Comparison of ENCODE assay signal across 11 mouse cellular contexts in the genomic region with DNA sequence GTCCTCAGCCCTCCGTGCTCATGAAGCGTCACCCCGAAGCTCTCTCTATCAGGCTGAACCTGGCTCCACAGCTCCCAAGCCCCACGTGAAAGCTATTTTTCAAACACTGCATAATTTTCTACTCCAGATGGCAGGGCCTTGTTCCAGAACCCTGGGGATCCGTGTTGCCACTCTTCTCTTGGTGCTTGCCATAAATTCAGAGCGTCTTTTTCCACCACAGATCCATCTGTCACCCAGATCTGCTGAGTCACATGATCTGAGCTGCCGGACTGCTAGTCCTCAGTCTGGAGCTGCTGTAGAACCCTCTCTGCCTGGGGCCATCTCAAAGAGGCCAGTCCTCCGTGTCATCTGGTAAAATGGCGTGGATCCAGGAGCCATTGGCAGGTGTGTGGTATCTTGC.
DNase-seq lines count a peak whose midpoint lies in the region; ATAC-seq and TF ChIP-seq lines count a peak whose summit lies in the region.
"Had no signal": no experiment of that assay in that cellular context is flagged by ENCODE, and none has a peak within 500 bp of the region (broad histone marks: within the 10 kb centered on the region; RNA-seq: fewer than 3 reads in every experiment).

No protein-coding gene starts in this region.

- no peak for TF ChIP-seq CTCF in forebrain, postnatal 0 days (IDR thresholded peaks at IDR 0.05; ENCODE audit: low read depth)

- H3K36me3 ChIP-seq in forebrain, embryonic 15.5 days: no peaks in the 10 kb centered on the region
- H3K36me3 ChIP-seq in forebrain, embryonic 12.5 days (replicated peaks): no peaks in the 10 kb centered on the region
- no peaks in the 10 kb centered on the region for H3K36me3 ChIP-seq in forebrain, postnatal 0 days (ENCODE audit: insufficient read depth)
- no peaks in the 10 kb centered on the region for H3K36me3 ChIP-seq in heart, embryonic 12.5 days

- WGBS in forebrain, embryonic 15.5 days: 47% methylated on average over 9 of the region's 9 CpGs
- 82% methylated on average over 9 of the region's 9 CpGs for WGBS in forebrain, embryonic 12.5 days
- 41% methylated on average over 9 of the region's 9 CpGs for WGBS in forebrain, postnatal 0 days
- WGBS in heart, embryonic 12.5 days: 79% methylated on average over 9 of the region's 9 CpGs

- peak; percentile 87 for DNase-seq in forebrain, postnatal 0 days
- DNase-seq in layer of hippocampus, postnatal 25 days (ENCODE audit: extremely low spot score in 1 of 2, low spot score in 1 of 2): peak; percentile 48 to 58
- peak; percentile 81 to 88 for DNase-seq in right cerebral cortex, postnatal 10 days (ENCODE audit: low spot score in 2 of 2)
- no peak for DNase-seq in spleen, postnatal 36 days (ENCODE audit: low spot score in 2 of 2)
- no peak for DNase-seq in heart, postnatal 36 days
- DNase-seq: gastrocnemius, postnatal 25 days; kidney, adult 8-10 months; lung, embryonic 14.5 days had no signal

- H3K9me3 ChIP-seq in forebrain, embryonic 15.5 days: no peaks in the 10 kb centered on the region
- no peaks in the 10 kb centered on the region for H3K9me3 ChIP-seq in forebrain, embryonic 12.5 days
- H3K9me3 ChIP-seq in forebrain, postnatal 0 days (ENCODE audit: low read length): no peaks in the 10 kb centered on the region
- no peaks in the 10 kb centered on the region for H3K9me3 ChIP-seq in heart, embryonic 12.5 days (replicated peaks)

- H3K4me3 ChIP-seq in forebrain, embryonic 15.5 days: no peak overlapping the region
- no peak overlapping the region for H3K4me3 ChIP-seq in forebrain, embryonic 12.5 days (replicated peaks)
- no peak overlapping the region for H3K4me3 ChIP-seq in forebrain, postnatal 0 days (ENCODE audit: low read depth, low read length)
- no peak overlapping the region for H3K4me3 ChIP-seq in heart, embryonic 12.5 days

- peaks cover 18% of the 10 kb centered on the region for H3K4me1 ChIP-seq in forebrain, embryonic 15.5 days
- peaks cover 6% of the 10 kb centered on the region for H3K4me1 ChIP-seq in forebrain, embryonic 12.5 days
- no peaks in the 10 kb centered on the region; the same call in 1 of the 2 replicates for H3K4me1 ChIP-seq in forebrain, postnatal 0 days (ENCODE audit: insufficient read depth)
- no peaks in the 10 kb centered on the region for H3K4me1 ChIP-seq in heart, embryonic 12.5 days (replicated peaks)

- H3K27ac ChIP-seq in forebrain, embryonic 15.5 days (replicated peaks): peak overlapping the region; percentile 81
- no peak overlapping the region for H3K27ac ChIP-seq in forebrain, embryonic 12.5 days
- peak overlapping the region; percentile 45 for H3K27ac ChIP-seq in forebrain, postnatal 0 days (ENCODE audit: low read depth, low read length)
- H3K27ac ChIP-seq in heart, embryonic 12.5 days (ENCODE audit: poor library complexity, severe bottlenecking): no peak overlapping the region

- intact Hi-C loops in heart, postnatal 36 days (cut with DNase I): no loop called here

- peak; percentile 76 for ATAC-seq in forebrain, embryonic 15.5 days (replicated peaks)
- no peak for ATAC-seq in forebrain, embryonic 12.5 days (ENCODE audit: low FRiP score)
- peak; percentile 78 for ATAC-seq in forebrain, postnatal 0 days
- ATAC-seq in heart, embryonic 12.5 days (ENCODE audit: insufficient number of reproducible peaks, low FRiP score): no peak

- H3K27me3 ChIP-seq in forebrain, embryonic 15.5 days: no peaks in the 10 kb centered on the region
- H3K27me3 ChIP-seq in forebrain, embryonic 12.5 days: 0 out of 2 replicates have a peak, but pooled peaks cover 3% of the 10 kb centered on the region
- no peaks in the 10 kb centered on the region for H3K27me3 ChIP-seq in forebrain, postnatal 0 days (ENCODE audit: insufficient read depth, low read length)
- no peaks in the 10 kb centered on the region for H3K27me3 ChIP-seq in heart, embryonic 12.5 days (replicated peaks)

- H3K9ac ChIP-seq in forebrain, embryonic 15.5 days (replicated peaks): no peak overlapping the region
- no peak overlapping the region for H3K9ac ChIP-seq in forebrain, embryonic 12.5 days
- H3K9ac ChIP-seq in forebrain, postnatal 0 days: no peak overlapping the region
- H3K9ac ChIP-seq in heart, embryonic 12.5 days: no peak overlapping the region
- H3K9ac ChIP-seq: lung, embryonic 14.5 days had no signal

- H3K4me2 ChIP-seq in forebrain, embryonic 15.5 days (replicated peaks): no peak overlapping the region
- H3K4me2 ChIP-seq in forebrain, embryonic 12.5 days: no peak overlapping the region
- H3K4me2 ChIP-seq in forebrain, postnatal 0 days (ENCODE audit: low read depth): no peak overlapping the region
- H3K4me2 ChIP-seq in heart, embryonic 12.5 days: no peak overlapping the region
- H3K4me2 ChIP-seq: lung, embryonic 14.5 days had no signal

Comparison
In these comparisons a context has a peak if more than half of its experiments do, and no peak if none do; other contexts are left out.
1. ATAC-seq: peak in forebrain, embryonic 15.5 days (single experiment) and forebrain, postnatal 0 days (single experiment); none in forebrain, embryonic 12.5 days (single experiment) and heart, embryonic 12.5 days (single experiment).
2. H3K27ac ChIP-seq: peak in forebrain, embryonic 15.5 days (single experiment) and forebrain, postnatal 0 days (single experiment); none in forebrain, embryonic 12.5 days (single experiment) and heart, embryonic 12.5 days (single experiment).
3. DNase-seq: peak in forebrain, postnatal 0 days (single experiment), layer of hippocampus, postnatal 25 days (2 of 2) and right cerebral cortex, postnatal 10 days (2 of 2); none in spleen, postnatal 36 days (0 of 2) and heart, postnatal 36 days (0 of 2).